Mouse (Mus musculus): Measurements from ENCODE around the gene Mvp. TPM values are rescaled to one million over a fixed set of nuclear protein-coding genes. Genes with fewer than 3 reads are reported as not detected.

The Mvp gene
- polyA plus RNA-seq (2015; fragmentation: Nextera tagmentation; extraction: Ambion mirVana): 34.3 and 38.8 TPM in 2 replicates

DNA sequence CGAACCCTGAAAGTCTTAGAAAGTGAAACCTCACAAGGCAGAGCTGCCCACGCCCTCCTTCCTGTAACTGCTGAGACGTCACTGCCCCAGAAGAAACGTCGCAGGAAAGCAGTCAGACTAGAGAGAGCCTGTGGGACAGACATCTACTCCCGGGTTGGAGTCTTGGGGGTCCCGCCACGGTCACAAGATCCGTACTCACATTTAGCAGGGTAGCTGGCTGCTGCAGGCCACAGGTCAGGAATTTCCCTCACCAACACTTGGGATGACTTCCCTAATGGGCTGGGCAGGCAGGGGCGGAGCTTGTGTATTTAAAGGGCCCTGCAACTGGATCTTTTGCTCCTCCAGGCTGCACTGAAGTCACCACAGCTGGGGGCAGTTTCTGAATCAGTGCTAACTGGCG lies at the start of gene Mvp:
TSS of gene Mvp (minus strand) at position 302 of the 400 bp plus-strand sequence.

DNA sequence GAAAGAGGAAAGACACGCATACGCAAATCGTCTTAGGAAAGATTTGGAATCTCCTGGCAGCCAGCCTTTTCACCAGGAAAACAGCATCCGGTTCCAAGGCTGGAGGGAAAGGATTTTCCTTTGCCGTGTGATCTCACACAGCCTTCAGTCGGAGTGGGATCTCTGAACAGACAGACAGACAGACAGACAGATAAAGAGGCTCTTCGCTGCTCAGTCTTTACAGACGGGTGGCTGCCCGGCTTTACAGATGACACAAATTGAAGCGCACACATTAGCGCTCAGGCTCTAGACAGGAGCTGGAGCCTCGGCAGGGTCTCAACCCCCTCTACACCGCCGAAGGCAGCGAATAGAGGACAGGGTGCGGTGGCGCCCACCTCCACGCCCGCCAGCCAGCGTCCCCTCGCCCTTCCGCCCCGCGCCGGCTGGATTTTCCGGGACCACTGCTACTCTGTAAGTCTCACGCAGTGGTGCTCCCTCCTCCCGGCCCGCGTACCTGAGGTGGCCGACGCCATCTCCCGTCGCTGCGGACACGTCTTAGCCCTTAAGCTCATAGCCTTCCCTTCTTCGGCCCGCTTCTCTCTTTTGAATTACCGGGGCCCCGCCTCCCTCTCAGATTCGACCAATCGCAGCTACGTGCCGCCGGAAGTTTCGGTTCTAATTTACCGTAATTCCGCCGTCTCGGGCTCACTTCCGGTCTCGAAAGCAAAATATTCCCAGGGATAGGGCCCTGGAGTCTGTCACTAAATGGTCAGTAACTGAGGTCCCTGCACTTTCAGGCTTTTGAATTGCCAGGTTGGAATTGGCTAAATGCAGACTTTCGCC lies 27.6 kb upstream of the Mvp start, which contains the start of gene Kif22:
TSS of gene Kif22 (minus strand) at position 621 of the 822 bp plus-strand sequence.

DNA sequence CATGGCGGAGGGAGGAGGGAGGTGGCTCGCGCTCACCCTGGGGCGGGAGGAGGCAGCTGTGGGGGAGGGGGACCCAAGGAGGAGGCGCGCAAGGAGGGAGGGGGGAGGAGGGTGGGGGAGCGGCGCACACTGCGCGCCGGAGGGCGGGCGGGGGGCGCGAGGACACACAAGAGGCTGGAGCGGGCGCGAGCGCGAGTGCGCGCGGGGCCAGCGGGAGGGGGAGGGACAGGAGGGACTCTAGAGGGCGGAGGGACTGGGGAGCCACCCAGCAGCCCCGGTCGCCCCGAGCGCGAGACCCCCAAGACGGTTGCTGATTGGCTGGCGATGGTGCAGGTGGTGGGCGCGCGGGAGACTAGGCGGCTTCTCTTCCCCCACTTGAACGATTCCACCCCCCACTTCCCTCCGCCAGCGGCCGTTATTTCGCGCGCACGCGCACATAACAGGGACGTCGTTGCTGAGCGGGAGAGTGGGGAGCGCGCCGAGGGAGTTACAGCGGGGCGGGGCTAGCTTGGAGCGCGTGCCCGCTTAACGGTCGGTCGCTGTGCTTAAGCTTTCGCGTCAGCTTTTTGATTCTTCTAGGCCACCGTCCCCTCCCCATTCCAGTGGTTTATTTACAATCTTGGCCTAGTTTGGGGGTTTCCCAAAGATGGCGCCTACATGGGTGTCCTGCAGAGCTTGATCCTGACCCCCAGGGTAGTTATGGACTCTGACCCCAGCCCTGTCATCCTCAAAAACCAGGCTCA lies 12.7 kb upstream of the Mvp start, which contains the start of gene Maz:
TSS of gene Maz (minus strand) at position 54 of the 743 bp plus-strand sequence.

DNA sequence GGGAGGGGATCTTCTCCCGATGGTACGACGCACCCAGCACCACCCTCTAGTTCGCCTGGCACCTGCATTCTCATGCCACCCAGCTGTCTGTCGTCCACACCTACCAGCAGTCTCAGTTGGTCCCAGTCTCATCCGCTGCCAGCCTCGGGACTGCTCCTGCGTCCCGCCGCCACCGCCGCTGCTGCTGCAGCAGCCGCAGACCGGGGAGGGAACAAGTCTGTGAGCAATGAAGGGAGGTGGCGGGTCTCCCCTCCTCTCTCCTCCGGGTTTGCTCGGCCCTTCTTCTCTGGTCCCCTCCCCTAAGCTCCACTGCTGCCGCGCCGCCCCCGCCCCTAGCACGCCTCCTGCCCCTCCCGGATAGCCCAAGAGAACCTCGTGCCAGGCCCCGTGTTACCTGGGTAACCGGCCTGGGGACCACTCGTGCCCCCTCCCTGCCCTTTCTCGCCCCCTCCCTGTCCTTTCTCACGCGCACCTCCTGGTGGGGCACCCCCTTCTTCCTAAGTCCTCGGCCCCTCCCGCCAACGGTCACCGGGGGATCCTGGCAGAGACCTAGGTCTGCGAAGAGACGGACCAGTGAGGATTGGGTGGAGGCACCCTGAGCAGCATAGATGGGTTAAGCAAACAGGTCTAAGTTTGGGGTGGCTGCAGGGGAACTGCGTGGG lies 6.6 kb upstream of the Mvp start, which contains the start of the genes Gm42742 and Prrt2:
TSS of gene Gm42742 (minus strand) at position 197 of the 662 bp plus-strand sequence.
TSS of gene Prrt2 (minus strand) at position 311 of the 662 bp plus-strand sequence.

DNA sequence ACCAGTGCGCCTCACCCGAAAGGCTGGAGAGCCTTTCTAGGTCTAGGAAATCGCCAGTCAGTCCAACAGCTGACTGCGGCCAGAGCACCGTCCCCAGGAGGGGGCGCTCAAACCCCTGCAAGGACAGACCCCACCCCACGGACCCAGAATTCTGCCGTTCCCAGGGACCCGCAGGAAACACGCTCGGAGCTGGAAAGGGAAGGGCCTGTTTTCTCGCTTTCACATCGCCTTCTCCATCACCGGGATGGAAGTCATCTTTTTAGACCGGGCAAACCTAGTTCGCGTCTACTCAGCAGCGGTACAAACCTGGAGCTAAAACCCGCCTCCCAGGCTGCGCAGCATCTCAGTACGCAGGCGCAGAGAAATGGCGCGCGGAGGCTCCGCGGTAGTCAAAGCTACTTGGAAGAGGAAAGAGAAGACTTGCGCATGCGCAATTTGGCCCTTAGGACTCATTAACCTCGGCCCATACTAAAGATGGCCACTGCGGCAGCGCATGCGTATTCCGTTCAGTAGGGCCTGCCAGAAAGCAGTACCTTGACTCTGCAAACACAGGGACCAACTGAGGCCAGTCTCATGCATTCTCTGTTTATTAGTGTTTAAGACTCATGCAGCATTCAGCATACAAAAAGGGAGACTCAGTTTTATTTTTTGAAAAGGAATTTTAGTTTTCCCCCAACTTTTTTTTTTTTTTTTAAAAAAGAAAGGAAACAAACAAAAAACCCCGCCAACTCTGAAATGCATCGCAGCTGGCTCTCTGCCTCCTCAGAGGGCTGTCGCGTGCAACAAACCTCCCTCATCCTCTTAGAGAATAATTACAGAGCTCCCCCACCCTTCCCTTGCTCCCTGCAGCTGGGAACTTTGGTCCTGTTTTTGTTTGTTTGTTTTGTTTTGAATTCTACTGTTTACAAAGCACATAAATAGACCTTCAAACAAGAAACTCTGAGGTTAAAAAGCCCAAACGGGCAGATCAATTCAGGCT lies 2.8 kb upstream of the Mvp start, which contains the start of gene Pagr1a:
TSS of gene Pagr1a (minus strand) at position 382 of the 979 bp plus-strand sequence.

DNA sequence TGATC lies 1.9 kb upstream of the Mvp start, which contains the start of gene Pagr1b:
TSS of gene Pagr1b (minus strand) at position 4 of the 5 bp plus-strand sequence.

DNA sequence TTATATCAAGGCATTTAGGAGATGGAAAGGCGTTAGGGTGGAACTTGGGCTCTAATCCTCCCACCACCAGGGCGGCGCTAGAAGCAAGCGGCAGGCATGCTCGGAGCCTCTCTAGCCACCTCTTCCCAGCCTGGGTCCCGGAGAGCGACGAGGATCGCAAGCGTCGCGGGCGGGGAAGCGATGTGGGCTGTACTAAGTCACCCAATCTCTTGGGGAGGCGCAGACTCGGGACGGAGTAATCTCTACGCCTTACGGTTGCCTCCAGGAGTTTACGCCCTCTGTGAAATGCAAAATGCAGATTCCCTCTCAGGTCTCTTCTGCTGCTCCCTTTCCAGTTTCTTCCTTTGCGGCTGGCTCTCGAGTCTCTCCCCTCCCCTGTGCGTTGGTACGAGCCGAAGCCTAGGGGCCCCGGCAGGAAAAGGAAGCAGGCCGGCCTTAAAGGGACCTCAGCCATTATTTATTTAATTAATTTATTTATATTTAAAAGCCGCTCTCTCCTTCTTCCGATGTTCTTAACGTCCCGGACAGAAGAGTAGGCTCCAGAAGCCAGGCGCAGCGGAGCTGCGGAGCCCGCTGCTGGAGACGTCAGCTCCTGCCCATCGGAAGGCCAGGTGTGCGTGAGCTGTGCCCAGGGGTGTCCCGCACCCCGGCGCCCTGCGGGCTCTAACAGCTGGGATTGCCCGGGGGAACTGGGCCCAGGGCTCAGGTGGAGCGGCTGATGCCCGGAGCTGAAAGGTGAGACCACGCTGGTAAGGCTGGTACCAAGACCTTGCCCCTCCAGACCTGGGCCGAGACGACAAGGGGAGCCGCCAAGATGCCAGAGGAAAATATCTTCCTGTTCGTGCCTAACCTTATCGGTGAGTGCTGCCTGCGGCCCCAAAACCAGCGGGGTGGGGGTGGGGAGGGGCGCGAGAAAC lies 38.2 kb downstream of the Mvp start, which contains the start of gene Cdiptos:
TSS of gene Cdiptos (minus strand) at position 149 of the 917 bp plus-strand sequence.

DNA sequence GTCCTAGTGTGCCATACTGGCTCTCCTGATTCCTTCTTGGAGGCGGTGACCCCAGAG lies 38.7 kb downstream of the Mvp start, which contains the start of gene Cdipt:
TSS of gene Cdipt (plus strand) at position 22 of the 57 bp plus-strand sequence.

DNA sequence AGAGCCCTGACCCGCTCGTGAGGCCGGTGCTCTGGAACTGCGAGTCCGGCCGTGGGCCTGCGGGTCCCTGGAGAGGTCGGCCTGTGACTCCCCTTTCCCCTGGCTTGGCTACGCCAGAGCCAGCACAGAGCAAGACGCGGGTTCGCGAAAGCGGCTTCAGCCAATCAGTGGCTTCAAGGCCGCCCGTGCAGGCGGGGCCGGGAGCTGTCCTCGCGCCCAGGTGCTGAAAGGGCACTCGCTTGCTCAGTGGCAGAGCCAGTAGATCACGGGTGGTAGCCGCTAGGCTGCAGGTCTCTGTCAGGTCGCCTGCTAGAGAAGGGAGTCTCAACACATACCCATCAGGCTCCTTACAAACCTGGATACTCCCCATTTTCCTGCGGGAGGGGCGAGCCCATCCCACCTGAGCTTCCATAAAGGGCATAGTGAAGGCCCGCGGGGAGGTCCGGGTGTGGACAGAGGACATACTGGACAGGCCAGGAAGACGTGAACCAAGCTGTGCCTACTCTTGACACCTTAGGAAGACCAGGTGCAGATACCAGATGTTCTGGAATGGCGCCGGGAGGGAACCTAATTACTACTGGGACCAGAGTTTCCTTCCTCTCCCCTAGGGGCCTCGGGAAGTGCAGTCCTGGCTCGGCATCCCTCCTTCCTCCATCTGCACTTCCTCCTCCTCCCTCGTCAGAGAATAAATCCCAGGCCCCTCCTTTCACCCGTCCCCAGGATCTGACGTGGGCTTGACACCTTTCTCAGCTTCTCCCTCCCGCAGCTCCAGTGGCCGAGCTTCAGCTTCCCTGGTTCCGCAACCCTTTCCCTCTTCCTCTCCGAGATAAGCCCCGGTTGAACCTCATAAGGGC lies 64.4 kb downstream of the Mvp start, which contains the start of gene Sez6l2:
TSS of gene Sez6l2 (plus strand) at position 771 of the 854 bp plus-strand sequence.

DNA sequence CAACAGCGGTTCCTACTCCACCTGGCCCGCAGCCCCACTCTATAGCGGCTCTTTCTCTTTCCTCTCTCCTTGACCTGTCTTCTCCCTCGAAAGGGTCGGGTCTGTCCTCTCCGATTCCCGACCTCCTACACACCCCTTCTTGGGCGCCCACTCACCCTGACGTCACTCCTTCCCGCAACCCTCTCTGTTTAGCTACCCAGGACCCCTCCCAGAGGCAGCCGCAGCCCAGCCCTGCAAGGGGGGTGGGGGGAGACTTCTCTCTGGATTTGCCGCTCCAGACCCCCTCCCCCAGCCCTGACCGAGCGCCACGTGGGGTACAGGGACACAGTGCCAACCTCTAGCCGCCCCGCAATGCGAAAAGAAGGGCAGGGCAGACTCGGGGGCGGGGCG lies 65.0 kb downstream of the Mvp start, which contains the start of gene Asphd1:
TSS of gene Asphd1 (minus strand) at position 180 of the 390 bp plus-strand sequence.

Small RNA genes lying within 50 kb of the gene (microRNA-seq; reads per million reads assigned to microRNA genes)
- gene Gm44343: not detected

Other genes starting within 250 kb of the Mvp start
- 7.6 and 8.7 TPM in 2 replicates for gene Gdpd3, start 248.3 kb downstream of the Mvp start, polyA plus RNA-seq (2015; fragmentation: Nextera tagmentation; extraction: Ambion mirVana)
- gene Ypel3, start 237.7 kb downstream of the Mvp start, polyA plus RNA-seq (2015; fragmentation: Nextera tagmentation; extraction: Ambion mirVana): 67.6 and 97.6 TPM in 2 replicates
- gene Tbx6, start 233.1 kb downstream of the Mvp start, polyA plus RNA-seq (2015; fragmentation: Nextera tagmentation; extraction: Ambion mirVana): 0.12 and 0.15 TPM in 2 replicates
- 111 and 119 TPM in 2 replicates for gene Ppp4c, start 222.1 kb downstream of the Mvp start, polyA plus RNA-seq (2015; fragmentation: Nextera tagmentation; extraction: Ambion mirVana)
- gene Fam57b, start 217.0 kb downstream of the Mvp start, polyA plus RNA-seq (2015; fragmentation: Nextera tagmentation; extraction: Ambion mirVana): 0.17 and 0.30 TPM in 2 replicates
- gene 4930451I11Rik, start 183.0 kb downstream of the Mvp start, polyA plus RNA-seq (2015; fragmentation: Nextera tagmentation; extraction: Ambion mirVana): not detected in 2 replicates
- gene Doc2a, start 167.2 kb downstream of the Mvp start, polyA plus RNA-seq (2015; fragmentation: Nextera tagmentation; extraction: Ambion mirVana): 0.08 TPM in 1 of 2 replicates, not detected in the other
- 9.5 and 10.4 TPM in 2 replicates for gene Hirip3, start 152.6 kb downstream of the Mvp start, polyA plus RNA-seq (2015; fragmentation: Nextera tagmentation; extraction: Ambion mirVana)
- gene Ino80e, start 152.2 kb downstream of the Mvp start, polyA plus RNA-seq (2015; fragmentation: Nextera tagmentation; extraction: Ambion mirVana): 45.1 and 48.6 TPM in 2 replicates
- 18.7 and 20.2 TPM in 2 replicates for gene Taok2, start 129.9 kb downstream of the Mvp start, polyA plus RNA-seq (2015; fragmentation: Nextera tagmentation; extraction: Ambion mirVana)
- 34.6 and 38.2 TPM in 2 replicates for gene Tmem219, start 91.7 kb downstream of the Mvp start, polyA plus RNA-seq (2015; fragmentation: Nextera tagmentation; extraction: Ambion mirVana)
- gene Kctd13, start 85.7 kb downstream of the Mvp start, polyA plus RNA-seq (2015; fragmentation: Nextera tagmentation; extraction: Ambion mirVana): 9.1 and 9.7 TPM in 2 replicates
- gene Asphd1, start 65.0 kb downstream of the Mvp start, polyA plus RNA-seq (2015; fragmentation: Nextera tagmentation; extraction: Ambion mirVana): not detected in 2 replicates
- gene Sez6l2, start 64.1 kb downstream of the Mvp start, polyA plus RNA-seq (2015; fragmentation: Nextera tagmentation; extraction: Ambion mirVana): 0.19 and 0.22 TPM in 2 replicates
- gene Cdipt, start 38.7 kb downstream of the Mvp start, polyA plus RNA-seq (2015; fragmentation: Nextera tagmentation; extraction: Ambion mirVana): 95.8 and 103 TPM in 2 replicates
- gene Cdiptos, start 38.5 kb downstream of the Mvp start, polyA plus RNA-seq (2015; fragmentation: Nextera tagmentation; extraction: Ambion mirVana): 1.7 and 1.9 TPM in 2 replicates
- 0.49 TPM in 1 of 2 replicates, not detected in the other for gene Pagr1b, start 1.9 kb upstream of the Mvp start, polyA plus RNA-seq (2015; fragmentation: Nextera tagmentation; extraction: Ambion mirVana)
- 7.9 and 36.8 TPM in 2 replicates for gene Pagr1a, start 2.7 kb upstream of the Mvp start, polyA plus RNA-seq (2015; fragmentation: Nextera tagmentation; extraction: Ambion mirVana)
- 5.0 and 26.8 TPM in 2 replicates for gene Gm42742, start 6.5 kb upstream of the Mvp start, polyA plus RNA-seq (2015; fragmentation: Nextera tagmentation; extraction: Ambion mirVana)
- 2.7 and 3.0 TPM in 2 replicates for gene Prrt2, start 6.6 kb upstream of the Mvp start, polyA plus RNA-seq (2015; fragmentation: Nextera tagmentation; extraction: Ambion mirVana)
- gene Maz, start 12.4 kb upstream of the Mvp start, polyA plus RNA-seq (2015; fragmentation: Nextera tagmentation; extraction: Ambion mirVana): 20.4 and 22.4 TPM in 2 replicates
- gene Kif22, start 27.9 kb upstream of the Mvp start, polyA plus RNA-seq (2015; fragmentation: Nextera tagmentation; extraction: Ambion mirVana): 17.9 and 21.4 TPM in 2 replicates
- gene Zg16, start 72.7 kb upstream of the Mvp start, polyA plus RNA-seq (2015; fragmentation: Nextera tagmentation; extraction: Ambion mirVana): not detected in 2 replicates
- gene AI467606, start 76.7 kb upstream of the Mvp start, polyA plus RNA-seq (2015; fragmentation: Nextera tagmentation; extraction: Ambion mirVana): 2.3 and 6.4 TPM in 2 replicates
- 0.76 and 0.98 TPM in 2 replicates for gene Qprt, start 107.6 kb upstream of the Mvp start, polyA plus RNA-seq (2015; fragmentation: Nextera tagmentation; extraction: Ambion mirVana)
- gene Spn, start 123.2 kb upstream of the Mvp start, polyA plus RNA-seq (2015; fragmentation: Nextera tagmentation; extraction: Ambion mirVana): 0.13 TPM in 2 replicates
- 27.0 and 31.8 TPM in 2 replicates for gene Cd2bp2, start 181.4 kb upstream of the Mvp start, polyA plus RNA-seq (2015; fragmentation: Nextera tagmentation; extraction: Ambion mirVana)
- 12.6 and 12.7 TPM in 2 replicates for gene Tbc1d10b, start 193.8 kb upstream of the Mvp start, polyA plus RNA-seq (2015; fragmentation: Nextera tagmentation; extraction: Ambion mirVana)
- gene Mylpf, start 194.3 kb upstream of the Mvp start, polyA plus RNA-seq (2015; fragmentation: Nextera tagmentation; extraction: Ambion mirVana): 2.5 and 3.2 TPM in 2 replicates
- 12.0 and 13.4 TPM in 2 replicates for gene Zfp553, start 218.4 kb upstream of the Mvp start, polyA plus RNA-seq (2015; fragmentation: Nextera tagmentation; extraction: Ambion mirVana)
- gene Sept1, start 218.5 kb upstream of the Mvp start, polyA plus RNA-seq (2015; fragmentation: Nextera tagmentation; extraction: Ambion mirVana): 8.5 and 10.1 TPM in 2 replicates
- gene Zfp771, start 229.7 kb upstream of the Mvp start, polyA plus RNA-seq (2015; fragmentation: Nextera tagmentation; extraction: Ambion mirVana): 49.9 and 51.6 TPM in 2 replicates
- 53.2 and 54.2 TPM in 2 replicates for gene Dctpp1, start 246.1 kb upstream of the Mvp start, polyA plus RNA-seq (2015; fragmentation: Nextera tagmentation; extraction: Ambion mirVana)